Mouse (Mus musculus): ENCODE results near the gene D630045J12Rik. TPM values are rescaled to one million over a fixed set of nuclear protein-coding genes. Genes with fewer than 3 reads are reported as not detected.

Gene D630045J12Rik
- polyA plus RNA-seq, 1 experiment from 2014 or later, result 0.22 TPM

DNA sequence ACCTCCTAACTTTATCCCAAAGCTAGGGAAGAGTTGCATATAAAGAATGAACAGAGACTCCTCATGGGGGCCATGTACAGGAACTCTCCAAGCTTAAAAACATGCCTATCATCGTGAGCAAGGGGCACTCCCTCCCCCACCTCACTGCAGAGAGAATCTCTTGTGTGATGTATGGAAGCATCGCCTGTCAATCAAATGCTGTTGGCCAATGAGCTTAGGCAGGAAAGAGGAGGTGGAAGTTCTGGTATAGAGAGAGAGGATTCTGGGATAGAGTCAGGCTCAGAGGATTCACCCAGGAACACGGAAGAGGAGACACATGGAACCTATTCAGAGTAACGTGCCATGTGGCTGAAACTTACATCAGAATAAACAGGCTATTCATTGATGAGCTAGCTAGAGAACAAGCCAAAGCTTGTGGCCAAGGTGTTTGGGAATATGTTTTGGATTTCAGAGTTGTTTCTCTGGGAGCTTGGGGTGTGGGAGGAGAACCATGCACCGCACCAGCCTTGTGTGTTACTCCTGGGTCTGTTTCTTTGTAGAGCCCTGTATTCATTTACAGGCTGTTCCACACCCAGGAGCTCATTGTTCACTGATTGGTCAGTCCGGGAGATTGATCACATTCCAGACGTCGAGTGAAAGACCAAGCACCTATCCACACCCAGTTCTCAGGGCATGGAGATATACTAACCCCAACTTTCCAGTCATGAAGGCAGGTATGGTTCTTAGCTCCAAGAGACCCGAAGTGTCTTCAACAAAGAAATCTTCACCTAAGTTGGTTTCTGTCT is 166.4 kb downstream of the D630045J12Rik start:
- H3K9ac ChIP-seq, result no peak overlapping the region
- H3K4me2 ChIP-seq, result no peak overlapping the region
- H3K4me3 ChIP-seq (replicated peaks), result no peak overlapping the region
- H3K4me1 ChIP-seq (replicated peaks), result no peaks in the 10 kb centered on the region
- H3K9me3 ChIP-seq (replicated peaks), result no peaks in the 10 kb centered on the region
- H3K27ac ChIP-seq (replicated peaks), result no peak overlapping the region
- no peaks in the 10 kb centered on the region for H3K36me3 ChIP-seq (replicated peaks)
- no peaks in the 10 kb centered on the region for H3K27me3 ChIP-seq
- WGBS (ENCODE audit: insufficient replicate concordance), result 58% methylated on average over 9 of the region's 9 CpGs
- ATAC-seq (ENCODE audit: insufficient read depth), result no peak

DNA sequence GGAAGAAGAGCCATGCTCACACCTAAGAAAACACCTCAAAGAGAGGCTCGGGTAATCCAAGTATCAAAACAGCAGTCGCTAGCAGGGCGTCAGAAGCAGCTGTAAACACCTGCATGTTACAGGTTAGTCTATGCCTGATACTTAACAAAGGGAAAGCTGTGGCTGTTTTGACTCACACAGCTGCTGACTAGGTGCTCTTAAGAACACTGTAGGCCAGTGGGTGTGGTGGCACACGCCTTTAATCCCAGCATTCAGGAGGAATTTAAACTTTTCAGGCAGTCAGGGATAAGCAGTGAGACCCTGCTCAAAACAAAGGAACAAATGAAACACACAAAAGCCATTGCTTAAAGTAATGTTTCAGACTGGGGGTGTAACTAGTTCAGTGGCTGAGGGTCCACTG is 170.6 kb downstream of the D630045J12Rik start:
- H3K4me2 ChIP-seq, result no peak overlapping the region
- no peaks in the 10 kb centered on the region for H3K4me1 ChIP-seq (replicated peaks)
- WGBS (ENCODE audit: insufficient replicate concordance), result 44% methylated on average over 4 of the region's 4 CpGs
- H3K27ac ChIP-seq (replicated peaks), result no peak overlapping the region
- H3K36me3 ChIP-seq (replicated peaks), result no peaks in the 10 kb centered on the region
- ATAC-seq (ENCODE audit: insufficient read depth), result no peak
- H3K9me3 ChIP-seq (replicated peaks), result no peaks in the 10 kb centered on the region
- H3K4me3 ChIP-seq (replicated peaks), result no peak overlapping the region
- H3K27me3 ChIP-seq, result no peaks in the 10 kb centered on the region
- H3K9ac ChIP-seq, result no peak overlapping the region

DNA sequence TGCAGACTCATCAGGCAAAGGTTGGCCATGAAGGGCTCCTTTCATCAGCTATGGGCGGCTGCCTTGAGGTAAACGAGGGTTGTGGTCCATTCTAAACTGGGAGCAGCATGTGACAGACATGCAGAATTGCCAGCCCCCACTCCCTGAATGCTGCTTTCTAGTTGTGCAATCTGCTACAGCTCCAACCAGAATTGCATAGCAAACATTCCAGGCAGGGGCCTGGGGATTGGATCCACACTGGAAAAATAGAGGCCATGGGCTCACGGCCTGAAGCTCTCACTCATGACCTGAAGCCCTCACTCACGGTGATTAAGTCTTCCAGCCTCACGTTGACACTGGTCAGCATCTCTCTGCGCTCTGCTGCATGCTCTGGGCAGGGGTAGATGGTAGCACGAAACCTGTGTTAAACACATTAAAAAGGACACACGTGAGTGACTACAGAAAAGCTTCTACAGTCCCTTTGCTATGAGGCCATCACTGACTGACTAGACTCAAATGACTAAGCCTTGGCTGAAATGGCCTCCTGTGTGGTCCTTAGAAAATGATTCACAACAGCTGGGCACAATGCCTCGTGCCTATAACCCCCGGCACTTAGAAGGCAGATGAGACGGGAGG is 172.0 kb downstream of the D630045J12Rik start:
- Histone ChIP-seq H3K27ac (replicated peaks) (no peak overlapping the region), H3K9me3 (replicated peaks) (no peaks in the 10 kb centered on the region), H3K36me3 (replicated peaks) (no peaks in the 10 kb centered on the region), H3K4me1 (replicated peaks) (no peaks in the 10 kb centered on the region), H3K9ac (no peak overlapping the region), H3K4me2 (no peak overlapping the region), H3K27me3 (no peaks in the 10 kb centered on the region), H3K4me3 (replicated peaks) (no peak overlapping the region)
- WGBS (ENCODE audit: insufficient replicate concordance), result 57% methylated on average over 11 of the region's 11 CpGs
- ATAC-seq (ENCODE audit: insufficient read depth), result peak; percentile 58

DNA sequence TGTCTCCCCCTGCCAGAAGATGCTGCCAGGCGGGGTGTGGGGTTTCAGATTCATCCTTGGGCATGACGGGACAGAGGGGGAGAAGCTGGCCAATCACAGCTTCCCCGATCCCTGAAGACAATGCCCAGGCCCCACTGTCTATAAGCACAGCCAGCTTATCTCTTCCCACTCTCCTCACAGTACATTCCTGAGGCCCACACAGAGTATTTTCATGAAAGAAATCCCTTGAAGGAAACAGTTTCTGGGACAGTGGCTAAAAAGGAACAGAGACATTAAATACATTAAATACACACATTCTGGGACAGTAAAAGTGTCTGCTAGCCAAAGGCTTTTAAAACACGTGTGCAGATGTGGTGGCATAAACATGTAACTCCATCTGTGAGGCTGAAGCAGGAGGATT is 173.4 kb downstream of the D630045J12Rik start:
- WGBS (ENCODE audit: insufficient replicate concordance), result 43% methylated on average over 4 of the region's 4 CpGs

DNA sequence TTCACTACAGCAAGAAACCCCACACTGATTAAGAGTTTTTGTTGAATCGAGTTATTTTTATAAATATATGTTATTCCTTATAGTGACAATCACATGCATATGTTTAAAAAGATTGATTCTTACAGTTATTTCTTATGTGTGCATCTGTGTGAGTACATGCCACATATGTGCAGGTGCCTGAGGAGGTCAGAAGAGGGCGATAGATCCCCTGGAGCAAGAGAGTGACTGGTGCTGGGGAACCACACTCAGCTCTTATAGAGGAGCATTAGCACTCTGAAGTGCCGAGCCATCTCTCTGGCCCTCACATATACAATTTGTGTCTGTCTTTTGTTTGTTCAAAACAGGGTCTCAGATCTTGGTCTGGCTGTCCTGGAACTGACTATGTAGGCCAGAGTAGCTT is 180.2 kb downstream of the D630045J12Rik start:
- H3K4me3 ChIP-seq (replicated peaks), result no peak overlapping the region
- H3K36me3 ChIP-seq (replicated peaks), result no peaks in the 10 kb centered on the region
- H3K27ac ChIP-seq (replicated peaks), result no peak overlapping the region
- no peak overlapping the region for H3K4me2 ChIP-seq
- peaks cover 21% of the 10 kb centered on the region for H3K4me1 ChIP-seq (replicated peaks)
- ATAC-seq (ENCODE audit: insufficient read depth), result no peak
- no peaks in the 10 kb centered on the region for H3K27me3 ChIP-seq
- no peaks in the 10 kb centered on the region for H3K9me3 ChIP-seq (replicated peaks)
- H3K9ac ChIP-seq, result no peak overlapping the region
- WGBS (ENCODE audit: insufficient replicate concordance), result 71% methylated on average over 3 of the region's 3 CpGs

More for the DNA sequence above, 173.4 kb downstream of the D630045J12Rik start:
- Histone ChIP-seq H3K36me3 (replicated peaks) (no peaks in the 10 kb centered on the region), H3K4me2 (no peak overlapping the region), H3K4me3 (replicated peaks) (no peak overlapping the region), H3K27ac (replicated peaks) (no peak overlapping the region), H3K4me1 (replicated peaks) (no peaks in the 10 kb centered on the region), H3K9ac (no peak overlapping the region), H3K9me3 (replicated peaks) (no peaks in the 10 kb centered on the region), H3K27me3 (no peaks in the 10 kb centered on the region)
- ATAC-seq (ENCODE audit: insufficient read depth), result no peak

Other genes with a start within 250 kb of the D630045J12Rik start
- gene Svopl, start 207.0 kb downstream of the D630045J12Rik start, polyA plus RNA-seq (2015; fragmentation: Nextera tagmentation; extraction: Ambion mirVana), result not detected in 2 replicates
- not detected in 2 replicates for gene Tmem213, start 144.8 kb downstream of the D630045J12Rik start, polyA plus RNA-seq (2015; fragmentation: Nextera tagmentation; extraction: Ambion mirVana)
- 0.21 and 0.22 TPM in 2 replicates for gene Atp6v0a4, start 129.4 kb downstream of the D630045J12Rik start, polyA plus RNA-seq (2015; fragmentation: Nextera tagmentation; extraction: Ambion mirVana)
- gene Zc3hav1l, start 45.2 kb upstream of the D630045J12Rik start, polyA plus RNA-seq (2015; fragmentation: Nextera tagmentation; extraction: Ambion mirVana), result 1.4 and 1.5 TPM in 2 replicates
- gene Zc3hav1, start 100.6 kb upstream of the D630045J12Rik start, polyA plus RNA-seq (2015; fragmentation: Nextera tagmentation; extraction: Ambion mirVana), result 23.4 and 23.6 TPM in 2 replicates
- gene Ttc26, start 127.5 kb upstream of the D630045J12Rik start, polyA plus RNA-seq (2015; fragmentation: Nextera tagmentation; extraction: Ambion mirVana), result 0.23 and 0.30 TPM in 2 replicates
- 4.1 and 5.1 TPM in 2 replicates for gene Ubn2, start 179.9 kb upstream of the D630045J12Rik start, polyA plus RNA-seq (2015; fragmentation: Nextera tagmentation; extraction: Ambion mirVana)

Measured in liver, embryonic 15.5 days (tissue).